Mouse (Mus musculus): ENCODE results near the gene Nos3. TPM values are rescaled to one million over a fixed set of nuclear protein-coding genes. Genes with fewer than 3 reads are reported as not detected.

Nos3 gene
- polyA plus RNA-seq, 1 experiment from 2014 or later, result 27.9 TPM

GRCm38 (mm10) chr5:24357461-24357860 lies 7.1 kb upstream of the Nos3 start:
- ATAC-seq (replicated peaks; ENCODE audit: insufficient number of reproducible peaks, insufficient read depth, low FRiP score, low read depth), result no peak
- 7% methylated on average over 7 of the region's 7 CpGs for WGBS

GRCm38 (mm10) chr5:24360792-24361454 lies 3.7 kb upstream of the Nos3 start:
- peak overlapping the region; percentile 42 for H3K27ac ChIP-seq
- WGBS, result 1% methylated on average over 7 of the region's 7 CpGs
- peak; percentile 24 for ATAC-seq (replicated peaks; ENCODE audit: insufficient number of reproducible peaks, insufficient read depth, low FRiP score, low read depth)

More at GRCm38 (mm10) chr5:24357461-24357860, 7.1 kb upstream of the Nos3 start:
- H3K36me3 ChIP-seq, result no peaks in the 10 kb centered on the region
- peaks cover 35% of the 10 kb centered on the region for H3K4me1 ChIP-seq (replicated peaks)
- H3K27ac ChIP-seq, result no peak overlapping the region
- H3K9me3 ChIP-seq (replicated peaks), result no peaks in the 10 kb centered on the region
- H3K27me3 ChIP-seq, result no peaks in the 10 kb centered on the region; the same call in 1 of the 2 replicates
- H3K4me2 ChIP-seq, result no peak overlapping the region
- no peak overlapping the region for H3K9ac ChIP-seq
- H3K4me3 ChIP-seq, result no peak overlapping the region

GRCm38 (mm10) chr5:24363467-24363866 lies 1.1 kb upstream of the Nos3 start:
- ATAC-seq (replicated peaks; ENCODE audit: insufficient number of reproducible peaks, insufficient read depth, low FRiP score, low read depth), result no peak

More at GRCm38 (mm10) chr5:24360792-24361454, 3.7 kb upstream of the Nos3 start:
- Histone ChIP-seq H3K27me3 (no peaks in the 10 kb centered on the region; the same call in 1 of the 2 replicates), H3K9ac (no peak overlapping the region; the same call in 1 of the 2 replicates), H3K4me2 (no peak overlapping the region), H3K4me1 (replicated peaks) (peaks cover 15% of the 10 kb centered on the region), H3K36me3 (no peaks in the 10 kb centered on the region), H3K9me3 (replicated peaks) (no peaks in the 10 kb centered on the region), H3K4me3 (no peak overlapping the region)

GRCm38 (mm10) chr5:24364061-24364460 lies 549 bp upstream of the Nos3 start:
- WGBS, result 60% methylated on average over 3 of the region's 3 CpGs
- Histone ChIP-seq H3K9ac (no peak overlapping the region), H3K27ac (peak overlapping the region; percentile 79), H3K4me1 (replicated peaks) (peaks cover 15% of the 10 kb centered on the region), H3K27me3 (no peaks in the 10 kb centered on the region; the same call in 1 of the 2 replicates), H3K9me3 (replicated peaks) (no peaks in the 10 kb centered on the region), H3K36me3 (no peaks in the 10 kb centered on the region), H3K4me2 (no peak overlapping the region), H3K4me3 (no peak overlapping the region)
- no peak for ATAC-seq (replicated peaks; ENCODE audit: insufficient number of reproducible peaks, insufficient read depth, low FRiP score, low read depth)

More at GRCm38 (mm10) chr5:24363467-24363866, 1.1 kb upstream of the Nos3 start:
- Histone ChIP-seq H3K36me3 (no peaks in the 10 kb centered on the region), H3K9me3 (replicated peaks) (no peaks in the 10 kb centered on the region), H3K4me3 (no peak overlapping the region), H3K9ac (no peak overlapping the region), H3K4me1 (replicated peaks) (peaks cover 15% of the 10 kb centered on the region), H3K4me2 (no peak overlapping the region), H3K27me3 (no peaks in the 10 kb centered on the region; the same call in 1 of the 2 replicates), H3K27ac (0 out of 2 replicates have a peak overlapping the region, but pooled peaks have one; percentile 10)
- 86% methylated on average over 2 of the region's 2 CpGs for WGBS

- H3K27ac ChIP-seq, result peak overlapping the region; percentile 79
- H3K36me3 ChIP-seq, result no peaks in the 10 kb centered on the region
- peak overlapping the region; percentile 52 for H3K9ac ChIP-seq
- H3K9me3 ChIP-seq (replicated peaks), result no peaks in the 10 kb centered on the region
- H3K4me2 ChIP-seq, result peak overlapping the region; percentile 49
- peaks cover 15% of the 10 kb centered on the region for H3K4me1 ChIP-seq (replicated peaks)
- 72% methylated on average over 10 of the region's 10 CpGs for WGBS
- H3K4me3 ChIP-seq, result peak overlapping the region; percentile 48
- no peak for ATAC-seq (replicated peaks; ENCODE audit: insufficient number of reproducible peaks, insufficient read depth, low FRiP score, low read depth)
- H3K27me3 ChIP-seq, result no peaks in the 10 kb centered on the region
Observed at GRCm38 (mm10) chr5:24364963-24365362, 353 bp downstream of the Nos3 start.

GRCm38 (mm10) chr5:24365528-24365927 lies 918 bp downstream of the Nos3 start:
- 12% methylated on average over 5 of the region's 5 CpGs for WGBS
- Histone ChIP-seq H3K36me3 (no peaks in the 10 kb centered on the region), H3K27me3 (no peaks in the 10 kb centered on the region), H3K9me3 (replicated peaks) (no peaks in the 10 kb centered on the region), H3K9ac (peak overlapping the region; percentile 52), H3K4me2 (peak overlapping the region; percentile 49), H3K4me3 (peak overlapping the region; percentile 48), H3K27ac (peak overlapping the region; percentile 79), H3K4me1 (replicated peaks) (peaks cover 11% of the 10 kb centered on the region)
- ATAC-seq (replicated peaks; ENCODE audit: insufficient number of reproducible peaks, insufficient read depth, low FRiP score, low read depth), result peak; percentile 47; the same call in 1 of the 2 replicates

- H3K36me3 ChIP-seq, result no peaks in the 10 kb centered on the region
- H3K9ac ChIP-seq, result no peak overlapping the region
- H3K4me2 ChIP-seq, result peak overlapping the region; percentile 49
- peak overlapping the region; percentile 48; the same call in 1 of the 2 replicates for H3K4me3 ChIP-seq
- 70% methylated on average over 9 of the region's 9 CpGs for WGBS
- H3K27me3 ChIP-seq, result no peaks in the 10 kb centered on the region
- H3K4me1 ChIP-seq (replicated peaks), result peaks cover 9% of the 10 kb centered on the region
- no peak for ATAC-seq (replicated peaks; ENCODE audit: insufficient number of reproducible peaks, insufficient read depth, low FRiP score, low read depth)
- H3K9me3 ChIP-seq (replicated peaks), result no peaks in the 10 kb centered on the region
- no peak overlapping the region for H3K27ac ChIP-seq
Observed at GRCm38 (mm10) chr5:24366426-24366825, 1.8 kb downstream of the Nos3 start.

- H3K27me3 ChIP-seq, result no peaks in the 10 kb centered on the region
- peaks cover 20% of the 10 kb centered on the region for H3K4me1 ChIP-seq (replicated peaks)
- no peaks in the 10 kb centered on the region for H3K9me3 ChIP-seq (replicated peaks)
- no peaks in the 10 kb centered on the region for H3K36me3 ChIP-seq
- no peak overlapping the region for H3K27ac ChIP-seq
- 84% methylated on average over 9 of the region's 9 CpGs for WGBS
- H3K4me3 ChIP-seq, result no peak overlapping the region
- H3K4me2 ChIP-seq, result no peak overlapping the region
- no peak overlapping the region for H3K9ac ChIP-seq
- ATAC-seq (replicated peaks; ENCODE audit: insufficient number of reproducible peaks, insufficient read depth, low FRiP score, low read depth), result no peak
Observed at GRCm38 (mm10) chr5:24369767-24370166, 5.2 kb downstream of the Nos3 start.

- 77% methylated on average over 5 of the region's 5 CpGs for WGBS
- no peak overlapping the region for H3K9ac ChIP-seq
- no peak for ATAC-seq (replicated peaks; ENCODE audit: insufficient number of reproducible peaks, insufficient read depth, low FRiP score, low read depth)
- no peaks in the 10 kb centered on the region for H3K27me3 ChIP-seq
- H3K4me3 ChIP-seq, result no peak overlapping the region
- H3K9me3 ChIP-seq (replicated peaks), result no peaks in the 10 kb centered on the region
- no peaks in the 10 kb centered on the region for H3K36me3 ChIP-seq
- no peak overlapping the region for H3K4me2 ChIP-seq
- H3K27ac ChIP-seq, result peak overlapping the region; percentile 63
- H3K4me1 ChIP-seq (replicated peaks), result peaks cover 16% of the 10 kb centered on the region
Observed at GRCm38 (mm10) chr5:24373807-24374206, 9.2 kb downstream of the Nos3 start.

- no peaks in the 10 kb centered on the region for H3K27me3 ChIP-seq
- H3K27ac ChIP-seq, result peak overlapping the region; percentile 63
- no peak overlapping the region for H3K9ac ChIP-seq
- H3K9me3 ChIP-seq (replicated peaks), result no peaks in the 10 kb centered on the region
- 0 out of 2 replicates have a peak, but pooled peaks have one; percentile 8 for ATAC-seq (replicated peaks; ENCODE audit: insufficient number of reproducible peaks, insufficient read depth, low FRiP score, low read depth)
- 22% methylated on average over 6 of the region's 6 CpGs for WGBS
- no peaks in the 10 kb centered on the region for H3K36me3 ChIP-seq
- no peak overlapping the region for H3K4me2 ChIP-seq
- H3K4me1 ChIP-seq (replicated peaks), result peaks cover 16% of the 10 kb centered on the region
- H3K4me3 ChIP-seq, result no peak overlapping the region
Observed at GRCm38 (mm10) chr5:24374216-24374615, 9.6 kb downstream of the Nos3 start.

- no peak for ATAC-seq (replicated peaks; ENCODE audit: insufficient number of reproducible peaks, insufficient read depth, low FRiP score, low read depth)
- Histone ChIP-seq H3K4me3 (no peak overlapping the region), H3K4me2 (no peak overlapping the region), H3K27ac (peak overlapping the region; percentile 5; the same call in 1 of the 2 replicates), H3K27me3 (no peaks in the 10 kb centered on the region), H3K9me3 (replicated peaks) (no peaks in the 10 kb centered on the region), H3K9ac (no peak overlapping the region), H3K4me1 (replicated peaks) (peaks cover 22% of the 10 kb centered on the region), H3K36me3 (no peaks in the 10 kb centered on the region)
- 41% methylated on average over 7 of the region's 7 CpGs for WGBS
Observed at GRCm38 (mm10) chr5:24374666-24375328, 10.2 kb downstream of the Nos3 start.
